26 mouse cellular contexts compared by ENCODE assay signal in the genomic region with DNA sequence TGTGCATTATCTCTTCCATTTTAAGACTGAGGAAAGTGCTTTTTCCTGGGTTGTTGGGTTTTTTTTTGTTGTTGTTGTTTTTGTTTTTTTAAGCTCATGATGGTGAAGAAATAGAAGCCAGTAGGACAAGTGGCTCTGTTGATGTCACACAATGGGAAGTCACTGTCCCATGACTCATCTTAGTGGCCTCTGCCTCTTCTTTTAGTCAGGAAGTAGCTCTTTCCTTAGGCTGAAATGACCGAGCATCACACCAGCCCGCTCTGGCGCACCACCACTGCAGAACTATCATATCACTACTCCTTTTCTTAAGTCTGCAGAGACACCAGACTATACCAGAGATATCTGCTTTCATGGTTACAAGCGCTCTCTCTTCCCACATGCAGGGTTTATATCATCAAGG.
"Had no signal": no experiment of that assay in that cellular context is flagged by ENCODE, and none has a peak within 500 bp of the region (broad histone marks: within the 10 kb centered on the region; RNA-seq: fewer than 3 reads in every experiment).

No protein-coding gene starts in this region.

- ATAC-seq: hindbrain, postnatal 0 days; intestine, embryonic 16.5 days had no signal

- H3K9me3 ChIP-seq: heart, embryonic 13.5 days; heart, embryonic 15.5 days; hindbrain, embryonic 13.5 days; hindbrain, embryonic 15.5 days; kidney, embryonic 15.5 days; limb, embryonic 13.5 days; limb, embryonic 15.5 days; liver, embryonic 13.5 days had no signal

- H3K27me3 ChIP-seq: heart, embryonic 13.5 days; heart, embryonic 15.5 days; hindbrain, embryonic 13.5 days; hindbrain, embryonic 15.5 days; kidney, embryonic 15.5 days; limb, embryonic 13.5 days; limb, embryonic 15.5 days; liver, embryonic 13.5 days had no signal

- DNase-seq: gastrocnemius, postnatal 14 days; gastrocnemius, postnatal 36 days; heart, adult 18-20 months; heart, postnatal 14 days; heart, postnatal 36 days; kidney, adult 11 months; kidney, adult 2 months; kidney, adult 9 months; kidney, postnatal 14 days; kidney, postnatal 36 days; layer of hippocampus, adult 9-11 months; layer of hippocampus, postnatal 36 days; left cerebral cortex, postnatal 4 days; liver, embryonic 13.5 days had no signal

- H3K4me3 ChIP-seq: heart, embryonic 13.5 days; heart, embryonic 15.5 days; hindbrain, embryonic 13.5 days; hindbrain, embryonic 15.5 days; kidney, embryonic 15.5 days; limb, embryonic 13.5 days; limb, embryonic 15.5 days; liver, embryonic 13.5 days had no signal

- H3K4me1 ChIP-seq: hindbrain, embryonic 13.5 days; hindbrain, embryonic 15.5 days had no signal

- H3K4me2 ChIP-seq: heart, embryonic 11.5 days; heart, embryonic 13.5 days; heart, embryonic 15.5 days; hindbrain, embryonic 13.5 days; hindbrain, embryonic 15.5 days; kidney, embryonic 15.5 days; limb, embryonic 13.5 days; limb, embryonic 15.5 days; liver, embryonic 11.5 days; liver, embryonic 13.5 days had no signal

- H3K9ac ChIP-seq: heart, embryonic 13.5 days; heart, embryonic 15.5 days; hindbrain, embryonic 13.5 days; hindbrain, embryonic 15.5 days; kidney, embryonic 15.5 days; limb, embryonic 13.5 days; limb, embryonic 15.5 days; liver, embryonic 13.5 days had no signal

- H3K36me3 ChIP-seq: hindbrain, embryonic 15.5 days; kidney, embryonic 15.5 days; liver, embryonic 13.5 days had no signal

- H3K27ac ChIP-seq: heart, embryonic 13.5 days; heart, embryonic 15.5 days; hindbrain, embryonic 13.5 days; hindbrain, embryonic 15.5 days; hindbrain, postnatal 0 days; kidney, embryonic 15.5 days; kidney, postnatal 0 days; limb, embryonic 13.5 days; limb, embryonic 15.5 days; liver, embryonic 13.5 days had no signal
